Mouse (Mus musculus) thymus, adult 2 months (tissue): ENCODE measurements around the gene Rab8a. TPM values are rescaled to one million over a fixed set of nuclear protein-coding genes. Genes with fewer than 3 reads are reported as not detected.

Experiments
- DNase-seq: peaks from one replicate; pipeline ENCODE4 v3.0.0; 2021
- H3K27ac ChIP-seq: fragments of 200-500 bp; 2 replicates; pipeline ENCODE4 v1.5.1; 2012; ENCODE audit warnings: low read length, control low read depth; ENCODE audit not compliant: control insufficient read depth, insufficient read depth
- H3K27me3 ChIP-seq: fragments of 200-500 bp; 2 replicates; pipeline ENCODE4 v1.6.1; 2012; ENCODE audit warnings: mild to moderate bottlenecking, low read length, moderate library complexity, mixed read lengths; ENCODE audit not compliant: control insufficient read depth, insufficient read depth
- H3K36me3 ChIP-seq: fragments of 200-500 bp; 2 replicates; pipeline ENCODE4 v1.6.1; 2012; ENCODE audit warnings: mild to moderate bottlenecking, low read length, moderate library complexity; ENCODE audit not compliant: control insufficient read depth, insufficient read depth
- H3K4me1 ChIP-seq: fragments of 200-500 bp; replicated peaks from 2 replicates; pipeline ENCODE4 v1.6.1; 2012; ENCODE audit warnings: low read length; ENCODE audit not compliant: control insufficient read depth, insufficient read depth
- H3K4me3 ChIP-seq: fragments of 200-500 bp; 2 replicates; pipeline ENCODE4 v1.5.1; 2012; ENCODE audit warnings: mild to moderate bottlenecking, low read length, control low read depth, moderate library complexity; ENCODE audit not compliant: control insufficient read depth, insufficient read depth
- CTCF ChIP-seq: fragments of 200-500 bp; IDR thresholded peaks from 2 replicates; pipeline ENCODE4 v1.5.1; 2012; ENCODE audit warnings: mild to moderate bottlenecking, control low read depth, low read length, moderate library complexity, borderline replicate concordance; ENCODE audit not compliant: control insufficient read depth, poor library complexity, insufficient read depth; ENCODE audit errors: extremely low read depth
- POLR2A ChIP-seq: fragments of 200-500 bp; IDR thresholded peaks from 2 replicates; pipeline ENCODE4 v1.6.1; 2012; ENCODE audit warnings: mild to moderate bottlenecking, low read length, control low read depth, moderate library complexity; ENCODE audit not compliant: control insufficient read depth, poor library complexity, insufficient read depth; ENCODE audit errors: extremely low read depth
- WGBS: fragments of 180-500 bp; shearing (Covaris S2); methylation state at CpG from one replicate; pipeline ENCODE4 v1.1.7; 2018; 5-methylcytosine and 5-hydroxymethylcytosine counted together
- polyA plus RNA-seq: library from polyadenylated mRNA; depleted of rRNA; stranded (reverse); fragments of >200 nt; gene quantifications from 2 replicates; pipeline ENCODE4 v1.2.3, GENCODE M21; 2012

Gene Rab8a
- polyA plus RNA-seq, 1 experiment: 95.8 TPM

- peaks cover 86% of the 10 kb centered on the region for H3K36me3 ChIP-seq
- 98% methylated on average over 3 of the region's 3 CpGs for WGBS
- no peak overlapping the region for H3K4me3 ChIP-seq
- TF ChIP-seq POLR2A: no peak
- H3K27me3 ChIP-seq: no peaks in the 10 kb centered on the region
- no peaks in the 10 kb centered on the region; the same call in 1 of the 2 replicates for H3K4me1 ChIP-seq
- no peak overlapping the region for H3K27ac ChIP-seq
- no peak for DNase-seq
These were observed 15.5 kb upstream of the Rab8a start for GRCm38 (mm10) chr8:72145511-72145910.

- H3K27me3 ChIP-seq: no peaks in the 10 kb centered on the region
- WGBS: 93% methylated on average over 1 of the region's 1 CpGs
- no peak for DNase-seq
- no peak overlapping the region for H3K4me3 ChIP-seq
- H3K27ac ChIP-seq: no peak overlapping the region
- no peaks in the 10 kb centered on the region; the same call in 1 of the 2 replicates for H3K4me1 ChIP-seq
- TF ChIP-seq CTCF (no peak), POLR2A (no peak)
- peaks cover 87% of the 10 kb centered on the region for H3K36me3 ChIP-seq
These were observed 14.9 kb upstream of the Rab8a start for GRCm38 (mm10) chr8:72146056-72146455.

GRCm38 (mm10) chr8:72146556-72146955 is 14.4 kb upstream of the Rab8a start:
- TF ChIP-seq CTCF (no peak), POLR2A (no peak)
- H3K27me3 ChIP-seq: no peaks in the 10 kb centered on the region
- H3K27ac ChIP-seq: no peak overlapping the region
- H3K4me1 ChIP-seq: no peaks in the 10 kb centered on the region; the same call in 1 of the 2 replicates
- peaks cover 87% of the 10 kb centered on the region for H3K36me3 ChIP-seq
- no peak overlapping the region for H3K4me3 ChIP-seq
- WGBS: 92% methylated on average over 3 of the region's 3 CpGs
- DNase-seq: no peak

GRCm38 (mm10) chr8:72147266-72147665 is 13.7 kb upstream of the Rab8a start:
- 90% methylated on average over 2 of the region's 2 CpGs for WGBS
- Histone ChIP-seq H3K27ac (no peak overlapping the region), H3K36me3 (peaks cover 84% of the 10 kb centered on the region), H3K4me3 (no peak overlapping the region), H3K27me3 (no peaks in the 10 kb centered on the region), H3K4me1 (no peaks in the 10 kb centered on the region; the same call in 1 of the 2 replicates)
- TF ChIP-seq CTCF (no peak), POLR2A (no peak)
- no peak for DNase-seq

GRCm38 (mm10) chr8:72149056-72149455 is 11.9 kb upstream of the Rab8a start:
- Histone ChIP-seq H3K27me3 (no peaks in the 10 kb centered on the region), H3K4me3 (no peak overlapping the region), H3K27ac (no peak overlapping the region), H3K36me3 (peaks cover 80% of the 10 kb centered on the region), H3K4me1 (no peaks in the 10 kb centered on the region; the same call in 1 of the 2 replicates)
- no peak for DNase-seq
- TF ChIP-seq CTCF (no peak), POLR2A (no peak)
- 97% methylated on average over 1 of the region's 1 CpGs for WGBS

- 55% methylated on average over 3 of the region's 3 CpGs for WGBS
- no peak for TF ChIP-seq POLR2A
- no peak for TF ChIP-seq CTCF
- no peak overlapping the region for H3K4me3 ChIP-seq
- peaks cover 66% of the 10 kb centered on the region for H3K36me3 ChIP-seq
- no peak overlapping the region for H3K27ac ChIP-seq
- no peak for DNase-seq
- H3K27me3 ChIP-seq: no peaks in the 10 kb centered on the region
- no peaks in the 10 kb centered on the region for H3K4me1 ChIP-seq
These were observed 9.5 kb upstream of the Rab8a start for GRCm38 (mm10) chr8:72151418-72152078.

- no peak for DNase-seq
- Histone ChIP-seq H3K36me3 (peaks cover 48% of the 10 kb centered on the region), H3K27me3 (no peaks in the 10 kb centered on the region), H3K27ac (no peak overlapping the region), H3K4me3 (no peak overlapping the region), H3K4me1 (no peaks in the 10 kb centered on the region)
- TF ChIP-seq CTCF (no peak), POLR2A (no peak)
These were observed 7.6 kb upstream of the Rab8a start for GRCm38 (mm10) chr8:72153382-72153781.
